Mouse (Mus musculus): ENCODE results near the gene Tmed6. TPM values are rescaled to one million over a fixed set of nuclear protein-coding genes. Genes with fewer than 3 reads are reported as not detected.
"Not testable (repeated sequence)": the region's sequence is repeated elsewhere in the genome, so short reads cannot be mapped to it uniquely, and the experiment has no call there.

Tmed6 gene
- not detected in 2 replicates for polyA plus RNA-seq (2011; ENCODE audit: insufficient read length, low read depth, missing spikeins)

DNA sequence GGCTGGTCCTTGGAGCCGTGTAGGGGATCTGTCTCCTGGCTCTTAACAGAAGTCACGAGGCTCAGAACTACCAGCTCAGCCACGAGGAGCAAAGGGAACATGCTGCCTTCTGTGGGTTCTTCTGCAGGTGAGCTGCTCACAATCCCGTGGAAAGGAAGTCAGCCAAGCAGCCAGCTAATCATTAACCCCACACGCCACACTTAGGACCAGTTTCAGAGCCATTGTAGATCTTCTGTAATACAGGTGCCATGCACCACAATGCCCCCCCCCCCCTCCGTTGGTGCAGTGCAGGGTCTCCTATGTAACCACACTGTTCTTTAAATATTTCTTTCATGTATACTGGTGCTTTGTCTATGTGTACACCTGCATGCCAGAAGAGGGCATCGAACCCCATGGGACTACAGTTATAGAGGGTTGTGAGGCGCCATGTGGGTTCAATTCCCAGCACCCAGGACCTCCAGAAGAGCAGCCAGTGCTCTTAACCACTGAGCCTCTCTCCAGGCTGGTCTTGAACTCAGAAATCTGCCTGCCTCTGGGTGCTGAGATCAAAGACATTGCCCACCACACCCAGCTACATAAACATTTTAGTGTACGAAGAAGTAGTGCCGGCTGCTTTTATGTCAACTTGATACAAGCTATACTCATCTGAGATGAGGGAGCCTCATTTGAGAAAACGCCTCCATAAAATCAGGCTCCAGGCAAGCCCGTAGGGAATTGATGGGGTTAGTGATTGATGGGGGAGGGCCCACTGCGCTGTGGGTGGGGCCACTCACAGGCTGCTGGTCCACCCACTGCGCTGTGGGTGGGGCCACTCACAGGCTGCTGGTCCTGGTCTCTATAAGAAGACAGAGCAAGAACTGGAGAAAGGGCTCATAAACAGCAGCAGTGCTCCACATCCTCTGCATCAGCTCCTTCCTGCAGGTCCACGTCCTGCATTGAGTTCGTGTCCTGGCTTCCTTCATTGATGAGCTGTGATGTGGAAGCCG, at the start of gene Tmed6:
Tmed6 (minus strand) TSS at position 134 of the 986 bp plus-strand sequence.
- H3K4me3 ChIP-seq (ENCODE audit: insufficient read depth, low read length) = no peak within 1 kb of the TSS
- H3K27ac ChIP-seq (ENCODE audit: insufficient read depth, low read length) = no peak within 1 kb of the TSS
- TF ChIP-seq POLR2A (IDR thresholded peaks at IDR 0.05; ENCODE audit: low read depth, low read length) (no peak), CTCF (IDR thresholded peaks at IDR 0.05; ENCODE audit: borderline replicate concordance, insufficient read depth, low read length) (no peak)

DNA sequence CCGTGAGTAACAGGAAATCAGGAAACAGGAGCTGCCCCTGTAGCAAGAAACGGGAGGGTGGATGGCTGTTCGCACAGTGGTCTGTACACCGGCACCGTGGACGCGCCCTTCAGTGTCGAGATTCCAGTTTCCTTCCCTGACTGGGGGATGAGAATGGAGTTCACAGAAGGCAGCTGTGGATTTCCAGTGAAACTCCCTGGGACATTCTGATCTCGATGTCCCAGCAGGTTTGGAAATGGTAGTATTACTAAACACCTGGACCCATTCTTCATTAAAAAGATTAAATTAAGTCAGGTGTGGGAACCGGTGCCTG, 49.5 kb upstream of the Tmed6 start:
- Histone ChIP-seq H3K27ac (ENCODE audit: insufficient read depth, low read length) (peak overlapping the region; percentile 71), H3K4me3 (ENCODE audit: insufficient read depth, low read length) (no peak overlapping the region), H3K4me1 (ENCODE audit: control insufficient read depth, insufficient read depth, low read length) (no peaks in the 10 kb centered on the region; the same call in 1 of the 2 replicates)
- TF ChIP-seq CTCF (IDR thresholded peaks at IDR 0.05; ENCODE audit: borderline replicate concordance, insufficient read depth, low read length) = no peak
- TF ChIP-seq POLR2A (IDR thresholded peaks at IDR 0.05; ENCODE audit: low read depth, low read length) = no peak

More for the DNA sequence above, at the start of gene Tmed6:
- no peaks in the 10 kb centered on the region for H3K4me1 ChIP-seq (ENCODE audit: control insufficient read depth, insufficient read depth, low read length)

DNA sequence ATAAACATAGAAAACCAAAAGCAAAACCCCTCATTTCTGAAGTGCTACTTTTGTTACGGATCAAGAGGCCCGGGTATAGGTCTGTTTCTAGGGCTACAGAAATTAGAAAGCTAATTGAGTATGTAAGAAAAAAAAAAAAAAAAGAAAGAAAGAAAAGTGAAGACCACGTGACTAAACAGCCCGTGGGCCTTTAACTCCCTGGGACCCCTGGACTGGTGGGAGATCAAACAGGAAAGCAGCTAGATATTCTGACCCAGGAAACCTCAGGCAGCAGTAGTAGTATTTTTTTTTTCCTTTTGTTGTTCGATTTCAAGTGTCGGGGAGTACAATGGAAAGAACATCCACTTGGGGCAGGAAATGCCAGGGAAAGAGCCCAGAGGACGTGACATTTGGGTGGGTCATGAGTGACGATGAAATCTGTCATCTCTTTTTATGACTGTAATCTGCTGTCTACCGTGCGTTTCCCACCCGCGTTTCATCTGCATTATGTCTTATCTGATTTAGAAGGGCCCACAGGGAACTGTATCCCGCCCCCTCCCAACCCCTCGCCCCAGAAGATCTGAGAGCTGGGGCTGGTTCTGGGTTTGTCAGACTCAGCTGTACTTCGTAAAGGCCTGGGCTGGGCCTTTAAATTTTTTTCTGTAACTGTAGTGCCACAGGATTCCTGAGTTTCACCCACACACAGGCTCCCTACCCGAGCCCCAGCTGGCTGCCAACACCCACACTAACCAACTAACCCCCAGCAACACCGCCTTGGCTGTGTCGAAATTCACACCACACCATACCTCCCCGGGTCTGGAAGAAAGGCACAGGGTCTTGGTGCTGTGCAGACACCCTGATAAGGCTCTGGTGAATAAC, 48.9 kb upstream of the Tmed6 start:
- peak; percentile 39 for TF ChIP-seq POLR2A (IDR thresholded peaks at IDR 0.05; ENCODE audit: low read depth, low read length)
- no peak for TF ChIP-seq CTCF (IDR thresholded peaks at IDR 0.05; ENCODE audit: borderline replicate concordance, insufficient read depth, low read length)
- no peak overlapping the region for H3K4me3 ChIP-seq (ENCODE audit: insufficient read depth, low read length)
- H3K27ac ChIP-seq (ENCODE audit: insufficient read depth, low read length) = peak overlapping the region; percentile 71
- no peaks in the 10 kb centered on the region; the same call in 1 of the 2 replicates for H3K4me1 ChIP-seq (ENCODE audit: control insufficient read depth, insufficient read depth, low read length)

DNA sequence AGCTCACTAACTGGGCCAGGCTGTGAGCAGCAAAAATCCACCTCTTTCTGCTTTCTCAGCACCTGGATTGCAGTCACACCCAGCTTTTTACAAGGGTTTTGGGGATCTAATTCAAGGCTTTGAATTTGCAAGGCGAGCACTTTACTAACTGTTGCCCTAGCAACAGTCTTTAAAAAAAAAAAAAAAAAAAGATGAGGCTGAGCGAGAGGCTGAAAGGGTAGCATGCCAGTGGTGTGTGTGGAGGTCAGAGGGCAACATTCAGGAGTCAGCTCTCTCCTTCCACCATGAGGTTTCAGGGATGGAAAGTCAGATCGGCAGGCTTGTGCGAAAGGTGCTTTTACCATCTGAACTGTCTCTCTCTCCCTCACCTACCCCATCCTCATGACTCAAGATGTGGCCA, 47.8 kb upstream of the Tmed6 start:
- Histone ChIP-seq H3K27ac (ENCODE audit: insufficient read depth, low read length) (no peak overlapping the region), H3K4me3 (ENCODE audit: insufficient read depth, low read length) (no peak overlapping the region), H3K4me1 (ENCODE audit: control insufficient read depth, insufficient read depth, low read length) (no peaks in the 10 kb centered on the region; the same call in 1 of the 2 replicates)
- no peak for TF ChIP-seq CTCF (IDR thresholded peaks at IDR 0.05; ENCODE audit: borderline replicate concordance, insufficient read depth, low read length)
- no peak for TF ChIP-seq POLR2A (IDR thresholded peaks at IDR 0.05; ENCODE audit: low read depth, low read length)

DNA sequence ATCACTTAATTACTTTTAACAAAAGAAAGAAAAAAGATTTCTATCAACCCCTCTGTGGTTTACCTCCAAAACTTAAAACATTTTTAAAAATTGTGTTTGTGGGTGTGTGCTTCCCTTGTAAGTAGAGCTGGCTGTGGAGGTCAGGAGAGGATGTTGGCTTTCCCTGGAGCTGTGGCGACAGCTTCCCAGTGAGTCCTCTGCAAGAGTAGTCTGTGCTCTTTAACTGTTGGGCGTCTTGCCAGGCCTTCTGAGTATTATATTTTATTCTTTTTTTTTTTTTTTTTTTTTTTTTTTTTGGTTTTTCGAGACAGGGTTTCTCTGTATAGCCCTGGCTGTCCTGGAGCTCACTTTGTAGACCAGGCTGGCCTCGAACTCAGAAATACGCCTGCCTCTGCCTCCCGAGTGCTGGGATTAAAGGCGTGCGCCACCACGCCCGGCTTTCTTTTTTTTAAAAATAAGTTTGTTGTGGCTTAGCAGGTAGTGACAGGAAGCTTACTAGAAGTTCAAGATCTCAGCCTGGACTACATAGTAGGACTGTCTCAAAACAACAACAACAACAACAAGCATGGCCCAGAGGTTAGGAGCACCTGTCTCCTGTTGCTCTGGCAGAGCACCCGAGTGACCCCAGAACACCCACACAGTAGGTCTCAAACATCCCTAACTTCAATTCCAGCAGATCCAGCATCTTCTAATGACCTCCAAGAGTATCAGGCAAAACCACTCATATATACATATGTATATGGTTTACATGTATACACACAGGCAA, 46.1 kb upstream of the Tmed6 start:
- no peak for TF ChIP-seq POLR2A (IDR thresholded peaks at IDR 0.05; ENCODE audit: low read depth, low read length)
- no peak for TF ChIP-seq CTCF (IDR thresholded peaks at IDR 0.05; ENCODE audit: borderline replicate concordance, insufficient read depth, low read length)
- Histone ChIP-seq H3K4me1 (ENCODE audit: control insufficient read depth, insufficient read depth, low read length) (no peaks in the 10 kb centered on the region; the same call in 1 of the 2 replicates), H3K27ac (ENCODE audit: insufficient read depth, low read length) (no peak overlapping the region), H3K4me3 (ENCODE audit: insufficient read depth, low read length) (no peak overlapping the region)

- TF ChIP-seq CTCF (IDR thresholded peaks at IDR 0.05; ENCODE audit: borderline replicate concordance, insufficient read depth, low read length) = no peak
- no peak for TF ChIP-seq POLR2A (IDR thresholded peaks at IDR 0.05; ENCODE audit: low read depth, low read length)
- H3K4me1 ChIP-seq (ENCODE audit: control insufficient read depth, insufficient read depth, low read length) = no peaks in the 10 kb centered on the region; the same call in 1 of the 2 replicates
- no peak overlapping the region for H3K27ac ChIP-seq (ENCODE audit: insufficient read depth, low read length)
These were observed 45.3 kb upstream of the Tmed6 start for GRCm38 (mm10) chr8:107110629-107111330.

DNA sequence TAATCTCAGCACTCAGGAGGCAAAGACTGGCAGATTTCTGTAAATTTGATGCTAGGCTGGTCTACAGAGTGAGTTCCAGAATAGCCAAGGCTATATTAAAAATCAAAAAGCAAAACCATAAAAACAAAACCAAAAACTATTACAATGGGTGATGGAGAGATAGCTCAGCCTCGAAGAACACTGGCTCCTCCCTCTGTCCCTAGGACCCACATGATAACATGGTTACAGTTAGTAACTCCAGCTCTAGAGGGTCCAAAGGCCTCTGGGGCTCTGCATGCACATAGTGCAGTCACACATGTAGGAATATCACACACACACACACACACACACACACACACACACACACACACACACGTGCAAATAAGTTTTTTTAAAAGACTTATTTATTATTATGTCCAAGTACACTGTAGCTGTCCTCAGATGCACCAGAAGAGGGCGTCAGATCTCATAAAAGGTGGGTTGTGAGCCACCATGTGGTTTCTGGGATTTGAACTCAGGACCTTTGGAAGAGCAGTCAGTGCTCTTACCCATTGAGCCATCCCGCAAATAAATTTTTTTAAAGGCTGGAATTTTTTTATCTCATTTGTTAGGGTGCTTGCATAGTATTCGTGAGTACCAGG, 44.5 kb upstream of the Tmed6 start:
- Histone ChIP-seq H3K4me1 (ENCODE audit: control insufficient read depth, insufficient read depth, low read length) (no peaks in the 10 kb centered on the region; the same call in 1 of the 2 replicates), H3K4me3 (ENCODE audit: insufficient read depth, low read length) (no peak overlapping the region), H3K27ac (ENCODE audit: insufficient read depth, low read length) (no peak overlapping the region)
- TF ChIP-seq CTCF (IDR thresholded peaks at IDR 0.05; ENCODE audit: borderline replicate concordance, insufficient read depth, low read length) (no peak), POLR2A (IDR thresholded peaks at IDR 0.05; ENCODE audit: low read depth, low read length) (no peak)

More at GRCm38 (mm10) chr8:107110629-107111330, 45.3 kb upstream of the Tmed6 start:
- no peak overlapping the region for H3K4me3 ChIP-seq (ENCODE audit: insufficient read depth, low read length)

GRCm38 (mm10) chr8:107108978-107109720, 43.7 kb upstream of the Tmed6 start:
- H3K27ac ChIP-seq (ENCODE audit: insufficient read depth, low read length) = no peak overlapping the region
- H3K4me3 ChIP-seq (ENCODE audit: insufficient read depth, low read length) = no peak overlapping the region
- H3K4me1 ChIP-seq (ENCODE audit: control insufficient read depth, insufficient read depth, low read length) = no peaks in the 10 kb centered on the region; the same call in 1 of the 2 replicates

DNA sequence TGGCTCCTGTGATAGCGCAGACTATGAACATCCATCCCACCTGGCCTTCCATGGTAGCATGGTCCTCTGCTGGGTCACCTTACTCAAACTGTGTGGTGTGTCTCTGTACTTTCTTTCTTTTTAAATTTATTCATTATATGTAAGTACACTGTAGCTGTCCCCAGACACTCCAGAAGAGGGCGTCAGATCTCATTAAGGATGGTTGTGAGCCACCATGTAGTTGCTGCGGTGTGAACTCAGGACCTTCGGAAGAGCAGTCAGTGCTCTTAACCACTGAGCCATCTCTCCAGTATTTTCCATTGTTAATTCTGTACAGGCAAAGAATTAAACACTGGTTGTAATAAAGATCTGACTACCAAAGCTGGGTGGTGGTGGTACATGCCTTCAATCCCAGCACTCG, 42.6 kb upstream of the Tmed6 start:
- H3K4me3 ChIP-seq (ENCODE audit: insufficient read depth, low read length); H3K4me1 ChIP-seq (ENCODE audit: control insufficient read depth, insufficient read depth, low read length); H3K27ac ChIP-seq (ENCODE audit: insufficient read depth, low read length): not testable (repeated sequence)

More at GRCm38 (mm10) chr8:107108978-107109720, 43.7 kb upstream of the Tmed6 start:
- TF ChIP-seq POLR2A (IDR thresholded peaks at IDR 0.05; ENCODE audit: low read depth, low read length) (no peak), CTCF (IDR thresholded peaks at IDR 0.05; ENCODE audit: borderline replicate concordance, insufficient read depth, low read length) (no peak)
